8 mouse cellular contexts compared by ENCODE assay signal in the genomic region with DNA sequence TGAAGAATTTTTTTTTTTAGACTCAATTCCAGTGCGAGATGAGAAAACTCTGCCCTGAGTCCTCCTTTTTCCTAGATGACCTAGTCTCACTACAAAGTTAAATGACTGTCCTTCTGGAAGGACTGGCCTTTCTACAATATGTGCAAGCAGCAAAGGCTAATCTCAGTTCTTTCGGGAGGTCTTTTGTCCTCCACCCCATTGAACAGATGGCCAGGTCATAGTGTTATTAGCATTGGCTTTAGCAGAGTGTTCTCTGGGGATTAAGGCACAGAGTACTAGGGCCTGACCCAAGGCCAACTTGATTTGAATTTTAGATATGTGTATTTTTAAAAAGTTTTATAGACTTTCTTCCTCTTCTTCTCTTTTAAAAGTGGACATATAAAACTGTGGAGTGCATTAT.
"Had no signal": no experiment of that assay in that cellular context is flagged by ENCODE, and none has a peak within 500 bp of the region (broad histone marks: within the 10 kb centered on the region; RNA-seq: fewer than 3 reads in every experiment).

No protein-coding gene starts in this region.

- DNase-seq: kidney, adult 18-20 months; kidney, adult 9 months; layer of hippocampus, postnatal 36 days; liver, embryonic 13.5 days; lung, adult 2 months; right cerebral cortex, postnatal 25 days; thymus, adult 18-20 months; thymus, postnatal 36 days had no signal
